Mouse (Mus musculus) midbrain, embryonic 13.5 days (tissue): ENCODE results near the gene Olfr835. TPM values are rescaled to one million over a fixed set of nuclear protein-coding genes. Genes with fewer than 3 reads are reported as not detected.

Source experiments
- ATAC-seq: fragments of 200-750 bp; cut with Nextera tagmentation; 2 replicates; pipeline ENCODE4 v1.8.0; 2017; ENCODE audit warnings: mild to moderate bottlenecking, moderate TSS enrichment, moderate library complexity
- H3K27ac ChIP-seq: fragments of 300-500 bp; sonication (generic); 2 replicates; pipeline ENCODE4 v1.5.1; 2015; ENCODE audit warnings: inconsistent platforms, mild to moderate bottlenecking, moderate library complexity
- H3K27me3 ChIP-seq: fragments of 300-500 bp; sonication (generic); 2 replicates; pipeline ENCODE4 v1.6.1; 2015; ENCODE audit warnings: mild to moderate bottlenecking, inconsistent platforms
- H3K36me3 ChIP-seq: fragments of 300-500 bp; sonication (generic); 2 replicates; pipeline ENCODE4 v1.6.1; 2015; ENCODE audit warnings: mild to moderate bottlenecking, inconsistent platforms
- H3K4me1 ChIP-seq: fragments of 300-500 bp; sonication (generic); replicated peaks from 2 replicates; pipeline ENCODE4 v1.6.1; 2015; ENCODE audit warnings: inconsistent platforms
- H3K4me2 ChIP-seq: fragments of 300-500 bp; sonication (generic); replicated peaks from 2 replicates; pipeline ENCODE4 v1.6.1; 2015; ENCODE audit warnings: moderate library complexity, mild to moderate bottlenecking, inconsistent platforms
- H3K4me3 ChIP-seq: fragments of 300-500 bp; sonication (generic); replicated peaks from 2 replicates; pipeline ENCODE4 v1.5.1; 2015; ENCODE audit warnings: mild to moderate bottlenecking, inconsistent platforms
- H3K9ac ChIP-seq: fragments of 300-500 bp; sonication (generic); replicated peaks from 2 replicates; pipeline ENCODE4 v1.6.1; 2015; ENCODE audit warnings: mild to moderate bottlenecking, inconsistent platforms
- H3K9me3 ChIP-seq: fragments of 300-500 bp; sonication (generic); 2 replicates; pipeline ENCODE4 v1.6.1; 2016; ENCODE audit warnings: mild to moderate bottlenecking, inconsistent platforms
- WGBS: fragments of 180-500 bp; shearing (Covaris S2); methylation state at CpG from one replicate; pipeline ENCODE4 v1.1.7; 2015; 5-methylcytosine and 5-hydroxymethylcytosine counted together
- polyA plus RNA-seq: library from polyadenylated mRNA; unstranded; fragments of >200 nt; fragmentation: Nextera tagmentation; extraction: Ambion mirVana; gene quantifications from 2 replicates; pipeline ENCODE4 v1.2.1, GENCODE M21; 2015

The Olfr835 gene
- polyA plus RNA-seq: not detected in 2 replicates

GRCm38 (mm10) chr9:19032435-19032834 lies at the start of gene Olfr835:
TSS of gene Olfr835 (plus strand) at chr9:19032735.
- Histone ChIP-seq H3K9ac (no peak within 1 kb of the TSS), H3K4me1 (no peaks in the 10 kb centered on the region), H3K4me3 (no peak within 1 kb of the TSS), H3K36me3 (no peaks in the 10 kb centered on the region), H3K9me3 (peaks cover 2% of the 10 kb centered on the region; the same call in 1 of the 2 replicates), H3K4me2 (no peak within 1 kb of the TSS), H3K27me3 (no peaks in the 10 kb centered on the region), H3K27ac (no peak within 1 kb of the TSS)
- no peak for ATAC-seq
- WGBS: 60% methylated on average over 1 of the region's 1 CpGs

DNA sequence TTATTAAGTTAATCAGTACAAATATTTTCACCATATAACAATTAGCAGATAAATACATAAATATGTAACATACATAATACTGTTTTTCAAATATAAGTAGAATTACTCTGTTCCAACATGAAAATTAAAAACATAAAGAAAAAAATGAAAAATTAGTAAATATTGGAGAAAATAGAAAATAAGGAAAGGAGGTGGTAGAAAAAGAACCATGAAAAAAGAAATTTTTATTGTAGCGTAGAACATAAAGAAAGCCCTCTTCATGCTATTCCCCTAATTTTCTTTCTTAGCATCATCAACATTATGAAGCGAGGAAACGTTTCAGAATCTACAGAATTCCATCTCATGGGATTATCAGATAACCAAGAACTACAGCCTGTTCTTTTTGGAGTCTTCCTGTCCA lies 44.8 kb upstream of the Olfr835 start, which contains the start of gene Olfr834:
Olfr834 (plus strand) TSS at position 301 of the 400 bp plus-strand sequence.
- Histone ChIP-seq H3K27ac (no peak within 1 kb of the TSS), H3K36me3 (no peaks in the 10 kb centered on the region)
- whole genome bisulfite sequencing: 78% methylated on average over 3 of the region's 3 CpGs

DNA sequence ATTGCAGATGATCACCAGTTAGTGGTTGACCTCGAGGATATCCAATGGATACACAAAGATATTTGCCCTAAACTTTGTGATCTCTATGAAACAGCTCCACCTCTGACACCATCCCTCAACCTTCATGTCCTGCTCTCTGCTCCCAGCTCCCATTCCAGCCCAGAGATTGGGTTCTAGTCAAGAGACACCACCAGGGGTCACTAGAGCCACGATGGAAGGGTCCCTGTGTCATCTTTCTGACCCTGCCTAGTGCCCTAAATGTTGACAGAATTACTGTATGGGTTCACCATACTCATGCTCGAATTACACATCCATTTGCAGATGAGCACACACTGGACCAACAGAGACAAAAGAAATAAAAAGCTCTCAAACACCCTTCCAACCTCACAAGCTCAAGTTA lies 52.5 kb downstream of the Olfr835 start:
- WGBS: 28% methylated on average over 3 of the region's 3 CpGs
- H3K4me2 ChIP-seq: no peak overlapping the region
- peaks cover 8% of the 10 kb centered on the region; the same call in 1 of the 2 replicates for H3K9me3 ChIP-seq
- H3K27me3 ChIP-seq: no peaks in the 10 kb centered on the region
- no peak for ATAC-seq
- no peak overlapping the region for H3K4me3 ChIP-seq
- no peak overlapping the region for H3K9ac ChIP-seq
- H3K27ac ChIP-seq: no peak overlapping the region
- H3K4me1 ChIP-seq: no peaks in the 10 kb centered on the region
- H3K36me3 ChIP-seq: no peaks in the 10 kb centered on the region

More for the DNA sequence above, 44.8 kb upstream of the Olfr835 start, which contains the start of gene Olfr834:
- Histone ChIP-seq H3K9ac (no peak within 1 kb of the TSS), H3K4me2 (no peak within 1 kb of the TSS), H3K4me3 (no peak within 1 kb of the TSS), H3K27me3 (no peaks in the 10 kb centered on the region), H3K4me1 (no peaks in the 10 kb centered on the region), H3K9me3 (0 out of 2 replicates have a peak, but pooled peaks cover 5% of the 10 kb centered on the region)
- no peak for ATAC-seq

Other genes with a start within 250 kb of the Olfr835 start
- gene Olfr828, start 213.2 kb upstream of the Olfr835 start, polyA plus RNA-seq: not detected in 2 replicates
- not detected in 2 replicates for gene Olfr829, start 177.8 kb upstream of the Olfr835 start, polyA plus RNA-seq
- not detected in 2 replicates for gene Olfr830, start 158.0 kb upstream of the Olfr835 start, polyA plus RNA-seq
- gene Olfr832, start 95.6 kb upstream of the Olfr835 start, polyA plus RNA-seq: not detected in 2 replicates
- not detected in 2 replicates for gene Olfr834, start 44.7 kb upstream of the Olfr835 start, polyA plus RNA-seq
- not detected in 2 replicates for gene Olfr836, start 87.6 kb downstream of the Olfr835 start, polyA plus RNA-seq
- gene Olfr837, start 103.6 kb downstream of the Olfr835 start, polyA plus RNA-seq: not detected in 2 replicates
- gene Olfr839-ps1, start 144.6 kb downstream of the Olfr835 start, polyA plus RNA-seq: 0.03 TPM in 1 of 2 replicates, not detected in the other
- not detected in 2 replicates for gene Olfr843, start 219.3 kb downstream of the Olfr835 start, polyA plus RNA-seq